Comparison of ENCODE assay signal across 8 mouse cellular contexts in the genomic region with DNA sequence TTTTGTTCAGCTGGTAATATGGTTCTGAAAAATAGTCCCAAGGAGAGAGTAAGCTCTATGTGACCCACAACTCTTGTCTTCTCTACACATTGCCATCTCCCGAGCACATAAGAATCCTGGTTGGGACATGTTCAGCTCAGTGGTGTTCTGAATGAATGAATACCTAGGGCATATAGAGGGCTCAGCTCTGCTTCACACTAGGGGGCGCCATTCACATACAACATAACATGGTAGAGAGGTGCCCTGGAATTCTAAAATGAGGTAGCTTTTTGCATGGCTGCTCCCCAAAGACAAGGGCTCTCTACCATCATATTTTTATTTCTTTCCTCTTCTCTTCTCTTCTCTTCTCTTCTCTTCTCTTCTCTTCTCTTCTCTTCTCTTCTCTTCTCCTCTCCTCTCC. TPM values are rescaled to one million over a fixed set of nuclear protein-coding genes. Genes with fewer than 3 reads are reported as not detected.
DNase-seq lines count a peak whose midpoint lies in the region; ATAC-seq and TF ChIP-seq lines count a peak whose summit lies in the region.

No protein-coding gene starts in this region.

- no peaks in the 10 kb centered on the region for H3K27me3 ChIP-seq in hindbrain, embryonic 10.5 days (ENCODE audit: insufficient read depth, poor library complexity, severe bottlenecking)
- H3K27me3 ChIP-seq in hindbrain, embryonic 13.5 days: no peaks in the 10 kb centered on the region
- H3K27me3 ChIP-seq in forebrain, embryonic 15.5 days: no peaks in the 10 kb centered on the region
- no peaks in the 10 kb centered on the region for H3K27me3 ChIP-seq in intestine, embryonic 14.5 days (replicated peaks; ENCODE audit: control insufficient read depth, insufficient read depth, low read length)

- H3K27ac ChIP-seq in hindbrain, embryonic 10.5 days: no peak overlapping the region
- no peak overlapping the region for H3K27ac ChIP-seq in hindbrain, embryonic 13.5 days
- H3K27ac ChIP-seq in forebrain, embryonic 15.5 days (replicated peaks): no peak overlapping the region
- H3K27ac ChIP-seq in intestine, embryonic 14.5 days (ENCODE audit: low read depth): no peak overlapping the region
- no peak overlapping the region for H3K27ac ChIP-seq in left cerebral cortex, adult 2 months

- WGBS in hindbrain, embryonic 10.5 days: 41% methylated on average over 2 of the region's 2 CpGs
- 36% methylated on average over 2 of the region's 2 CpGs for WGBS in hindbrain, embryonic 13.5 days
- 44% methylated on average over 2 of the region's 2 CpGs for WGBS in forebrain, embryonic 15.5 days
- WGBS in intestine, embryonic 14.5 days: 37% methylated on average over 2 of the region's 2 CpGs

- H3K9ac ChIP-seq in hindbrain, embryonic 13.5 days: no peak overlapping the region
- no peak overlapping the region for H3K9ac ChIP-seq in forebrain, embryonic 15.5 days (replicated peaks)
- no peak overlapping the region for H3K9ac ChIP-seq in intestine, embryonic 14.5 days (ENCODE audit: low read length)

- no peak overlapping the region for H3K4me2 ChIP-seq in hindbrain, embryonic 13.5 days
- H3K4me2 ChIP-seq in forebrain, embryonic 15.5 days (replicated peaks): no peak overlapping the region
- no peak overlapping the region for H3K4me2 ChIP-seq in intestine, embryonic 14.5 days (ENCODE audit: low read length)

- intact Hi-C loops in left cerebral cortex, adult 2 months (cut with DNase I): loop anchor here (1.0 to 5.0 kb wide), 3 partner anchors 162 to 348 kb away; no protein-coding TSS in a partner anchor

- no peaks in the 10 kb centered on the region for H3K9me3 ChIP-seq in hindbrain, embryonic 10.5 days
- no peaks in the 10 kb centered on the region for H3K9me3 ChIP-seq in hindbrain, embryonic 13.5 days
- H3K9me3 ChIP-seq in forebrain, embryonic 15.5 days: no peaks in the 10 kb centered on the region
- no peaks in the 10 kb centered on the region for H3K9me3 ChIP-seq in intestine, embryonic 14.5 days (ENCODE audit: control insufficient read depth, low read length)

- peak; percentile 51 for DNase-seq in hindbrain, embryonic 10.5 days (ENCODE audit: low spot score)
- DNase-seq in intestine, embryonic 14.5 days (ENCODE audit: low spot score): peak; percentile 64
- peak; percentile 67 to 73 for DNase-seq in left cerebral cortex, adult 2 months (ENCODE audit: extremely low spot score in 1 of 2, low spot score in 2 of 2)
- DNase-seq in testis, postnatal 14 days (ENCODE audit: low spot score): peak; percentile 26

- H3K4me1 ChIP-seq in hindbrain, embryonic 10.5 days (replicated peaks): no peaks in the 10 kb centered on the region; the same call in 1 of the 2 replicates
- H3K4me1 ChIP-seq in hindbrain, embryonic 13.5 days (replicated peaks): no peaks in the 10 kb centered on the region
- H3K4me1 ChIP-seq in forebrain, embryonic 15.5 days: 0 out of 2 replicates have a peak, but pooled peaks cover 7% of the 10 kb centered on the region
- H3K4me1 ChIP-seq in intestine, embryonic 14.5 days (replicated peaks; ENCODE audit: control insufficient read depth, insufficient read depth, low read length): no peaks in the 10 kb centered on the region

- peak; percentile 81 for TF ChIP-seq CTCF in left cerebral cortex, adult 2 months (IDR thresholded peaks at IDR 0.05)

- no peak for ATAC-seq in hindbrain, embryonic 13.5 days (ENCODE audit: low FRiP score)
- ATAC-seq in cerebellum, adult (ENCODE audit: insufficient number of reproducible peaks, low FRiP score, low TSS enrichment): peak; percentile 77
- ATAC-seq in forebrain, embryonic 15.5 days (replicated peaks): 0 out of 2 replicates have a peak, but pooled peaks have one; percentile 43
- ATAC-seq in intestine, embryonic 14.5 days (replicated peaks; ENCODE audit: low FRiP score, low TSS enrichment, low read depth): no peak
- 0 out of 2 replicates have a peak, but pooled peaks have one; percentile 34 for ATAC-seq in monocyte, adult 5-6 weeks (replicated peaks; ENCODE audit: insufficient number of reproducible peaks, low FRiP score, low TSS enrichment, poor library complexity, severe bottlenecking)

- H3K4me3 ChIP-seq in hindbrain, embryonic 10.5 days: no peak overlapping the region
- no peak overlapping the region for H3K4me3 ChIP-seq in hindbrain, embryonic 13.5 days
- no peak overlapping the region for H3K4me3 ChIP-seq in forebrain, embryonic 15.5 days
- no peak overlapping the region for H3K4me3 ChIP-seq in intestine, embryonic 14.5 days (ENCODE audit: low read depth, low read length)
- H3K4me3 ChIP-seq in left cerebral cortex, adult 2 months: no peak overlapping the region

- H3K36me3 ChIP-seq in hindbrain, embryonic 10.5 days: no peaks in the 10 kb centered on the region
- H3K36me3 ChIP-seq in hindbrain, embryonic 13.5 days: no peaks in the 10 kb centered on the region
- no peaks in the 10 kb centered on the region for H3K36me3 ChIP-seq in forebrain, embryonic 15.5 days
- H3K36me3 ChIP-seq in intestine, embryonic 14.5 days (ENCODE audit: control insufficient read depth, insufficient read depth, low read length): no peaks in the 10 kb centered on the region

RNA-seq across cellular contexts. Expression of a gene that starts 2.2 kb away (rescaled TPM):
- 0.57 and 0.63 TPM in 2 replicates for polyA plus RNA-seq in hindbrain, embryonic 10.5 days (2016; fragmentation: Nextera tagmentation; extraction: Ambion mirVana)
- 0.04 and 0.06 TPM in 2 replicates for polyA plus RNA-seq in hindbrain, embryonic 13.5 days (2015; fragmentation: Nextera tagmentation; extraction: Ambion mirVana)
- polyA plus RNA-seq in forebrain, embryonic 15.5 days (2015; fragmentation: Nextera tagmentation; extraction: Ambion mirVana): 0.46 and 0.74 TPM in 2 replicates
- 0.15 and 0.27 TPM in 2 replicates for polyA plus RNA-seq in intestine, embryonic 14.5 days (2014; fragmentation: Nextera tagmentation; extraction: Ambion mirVana)
- total RNA-seq in left cerebral cortex, adult 2 months (2021): 10 to 100 TPM; 78.5 to 80.5 TPM
- 0.21 TPM in 1 of 3 replicates, not detected in the others for total RNA-seq in monocyte, adult 5-6 weeks (2017)

Comparison
In these comparisons a context has a peak if more than half of its experiments do, and no peak if none do; other contexts are left out.
1. ATAC-seq: peak in cerebellum, adult (single experiment), forebrain, embryonic 15.5 days (single experiment) and monocyte, adult 5-6 weeks (single experiment); none in hindbrain, embryonic 13.5 days (single experiment) and intestine, embryonic 14.5 days (single experiment).
2. Peak in every context shown above with its lines, with median percentiles within 50 percentile points of each other: DNase-seq.